Mouse (Mus musculus) liver, postnatal 0 days (tissue): ENCODE data around the gene Sdf4. TPM values are rescaled to one million over a fixed set of nuclear protein-coding genes. Genes with fewer than 3 reads are reported as not detected.
A peak's percentile ranks its signal among the peaks of the same experiment; 100 is the strongest.

ENCODE experiments used
- ATAC-seq: fragments of 200-750 bp; cut with Nextera tagmentation; 2 replicates; pipeline ENCODE4 v1.8.0; 2017; ENCODE audit warnings: mild to moderate bottlenecking, moderate library complexity
- DNase-seq: peaks from one replicate; pipeline ENCODE4 v3.0.0-alpha.2; 2016
- H3K27ac ChIP-seq: fragments of 300-500 bp; sonication (generic); 2 replicates; pipeline ENCODE4 v1.5.1; 2014; ENCODE audit warnings: antibody characterized with exemption, moderate library complexity, mild to moderate bottlenecking, low read depth
- H3K27me3 ChIP-seq: fragments of 300-500 bp; sonication (generic); 2 replicates; pipeline ENCODE4 v1.6.1; 2014; ENCODE audit warnings: low read length, control low read depth, mixed read lengths; ENCODE audit not compliant: insufficient read depth
- H3K36me3 ChIP-seq: fragments of 300-500 bp; sonication (generic); replicated peaks from 2 replicates; pipeline ENCODE4 v1.6.1; 2014; ENCODE audit warnings: mild to moderate bottlenecking, control low read depth, low read length, moderate library complexity, mixed read lengths; ENCODE audit not compliant: insufficient read depth
- H3K4me1 ChIP-seq: fragments of 300-500 bp; sonication (generic); 2 replicates; pipeline ENCODE4 v1.6.1; 2014; ENCODE audit warnings: antibody characterized with exemption, mild to moderate bottlenecking, control low read depth; ENCODE audit not compliant: insufficient read depth
- H3K4me2 ChIP-seq: fragments of 300-500 bp; sonication (generic); 2 replicates; pipeline ENCODE4 v1.6.1; 2014; ENCODE audit warnings: low read depth, mild to moderate bottlenecking, low read length, moderate library complexity, mixed read lengths
- H3K4me3 ChIP-seq: fragments of 300-500 bp; sonication (generic); 2 replicates; pipeline ENCODE4 v1.5.1; 2014; ENCODE audit warnings: low read depth, low read length
- H3K9ac ChIP-seq: fragments of 300-500 bp; sonication (generic); replicated peaks from 2 replicates; pipeline ENCODE4 v1.6.1; 2014; ENCODE audit warnings: mild to moderate bottlenecking, moderate library complexity
- H3K9me3 ChIP-seq: fragments of 300-500 bp; sonication (generic); 2 replicates; pipeline ENCODE4 v1.6.1; 2016; ENCODE audit warnings: mild to moderate bottlenecking, control low read depth, low read length, mixed read lengths
- CTCF ChIP-seq: sonication (generic); IDR thresholded peaks from 2 replicates; pipeline ENCODE4 v1.5.1; 2016; ENCODE audit warnings: antibody characterized with exemption, low read depth
- EP300 ChIP-seq: IDR thresholded peaks from 2 replicates; pipeline ENCODE4 v1.6.1; 2016; ENCODE audit warnings: antibody characterized with exemption, low read depth, mild to moderate bottlenecking
- WGBS: fragments of 180-500 bp; shearing (Covaris S2); extraction: QIAGEN DNeasy Blood & Tissue Kit; methylation state at CpG from one replicate; pipeline ENCODE4 v1.1.7; 2014; ENCODE audit not compliant: insufficient replicate concordance; 5-methylcytosine and 5-hydroxymethylcytosine counted together
- polyA plus RNA-seq: library from polyadenylated mRNA; unstranded; fragments of >200 nt; fragmentation: Nextera tagmentation; extraction: Ambion mirVana; gene quantifications from 2 replicates; pipeline ENCODE4 v1.2.1, GENCODE M21; 2015

Sdf4 gene
- polyA plus RNA-seq, 1 experiment from 2014 or later: 94.2 TPM

DNA sequence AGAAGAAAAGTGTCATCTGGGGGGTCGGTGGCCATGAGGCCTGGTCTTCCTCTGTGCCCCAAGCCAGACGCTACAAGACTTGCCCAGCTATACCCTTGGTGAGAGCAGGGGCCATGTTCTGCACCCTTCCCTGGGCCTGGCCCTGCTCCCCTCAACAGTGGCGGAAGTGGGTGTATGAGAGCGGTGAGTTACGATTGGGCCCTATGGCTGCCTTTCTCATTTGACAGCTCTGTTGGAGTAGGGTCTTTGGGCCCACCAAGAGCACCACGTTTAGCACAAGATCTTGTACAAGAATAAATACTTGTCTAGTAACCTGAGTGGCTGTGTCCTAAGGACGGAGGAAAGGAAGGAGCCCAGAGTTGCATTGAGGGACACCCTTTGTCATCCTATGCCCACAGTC, 35.9 kb downstream of the Sdf4 start:
- H3K4me3 ChIP-seq: no peak overlapping the region
- H3K27ac ChIP-seq: no peak overlapping the region
- no peak for DNase-seq
- no peak overlapping the region for H3K9ac ChIP-seq
- WGBS: 84% methylated on average over 7 of the region's 7 CpGs
- no peaks in the 10 kb centered on the region for H3K9me3 ChIP-seq
- TF ChIP-seq EP300: no peak
- no peak for TF ChIP-seq CTCF
- ATAC-seq: no peak
- H3K36me3 ChIP-seq: 0 out of 2 replicates have a peak, but pooled peaks cover 2% of the 10 kb centered on the region
- H3K4me2 ChIP-seq: no peak overlapping the region
- H3K27me3 ChIP-seq: no peaks in the 10 kb centered on the region
- H3K4me1 ChIP-seq: peaks cover 36% of the 10 kb centered on the region

DNA sequence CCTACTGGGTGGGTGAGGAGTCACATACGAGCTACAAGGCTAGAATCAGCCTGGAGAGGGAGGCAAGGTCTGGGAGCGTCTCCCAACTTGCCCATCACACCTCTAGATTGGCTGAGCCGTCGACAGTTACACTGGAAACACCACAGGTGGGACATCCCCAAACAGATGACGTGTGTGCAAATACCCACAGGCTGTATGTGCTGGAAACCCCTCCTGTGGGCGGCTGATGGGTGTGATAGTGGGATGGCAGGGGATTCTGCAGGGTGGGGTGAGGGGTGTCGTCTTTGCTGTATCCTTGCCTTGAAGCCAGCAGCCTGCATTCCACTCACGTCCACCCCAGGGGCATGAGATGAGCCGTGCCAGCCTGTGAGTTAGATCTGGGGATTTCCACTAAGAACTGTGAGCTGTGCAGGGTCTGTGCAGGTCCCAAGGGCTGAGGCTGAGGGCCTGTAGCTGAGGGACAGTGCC, 38.0 kb downstream of the Sdf4 start:
- H3K4me1 ChIP-seq: peaks cover 36% of the 10 kb centered on the region
- TF ChIP-seq EP300 (no peak), CTCF (no peak)
- H3K4me3 ChIP-seq: peak overlapping the region; percentile 51
- peak overlapping the region; percentile 73 for H3K4me2 ChIP-seq
- ATAC-seq (no peak), DNase-seq (no peak)
- 56% methylated on average over 9 of the region's 9 CpGs for WGBS
- H3K27me3 ChIP-seq: peaks cover 13% of the 10 kb centered on the region
- H3K9me3 ChIP-seq: no peaks in the 10 kb centered on the region
- H3K9ac ChIP-seq: peak overlapping the region; percentile 55
- H3K27ac ChIP-seq: peak overlapping the region; percentile 90; the same call in 1 of the 2 replicates
- H3K36me3 ChIP-seq: 0 out of 2 replicates have a peak, but pooled peaks cover 2% of the 10 kb centered on the region

DNA sequence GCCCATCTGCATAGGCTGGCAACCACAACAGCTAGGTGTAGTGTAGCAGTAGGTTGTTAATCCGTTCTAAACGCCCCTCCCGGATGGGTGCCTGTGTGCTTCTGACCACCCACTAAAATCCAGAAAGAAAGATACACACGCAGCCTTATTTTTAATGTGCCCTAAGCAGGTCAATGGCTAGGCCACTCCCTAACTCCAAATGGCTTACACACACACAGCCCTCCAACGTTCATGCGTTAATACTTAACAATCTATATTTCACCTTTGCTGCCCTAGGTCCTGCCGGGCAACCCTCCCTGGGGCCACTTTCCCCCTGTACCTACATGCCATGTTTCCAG, 38.6 kb downstream of the Sdf4 start:
- Histone ChIP-seq H3K27me3 (peaks cover 19% of the 10 kb centered on the region), H3K27ac (peak overlapping the region; percentile 90), H3K36me3 (0 out of 2 replicates have a peak, but pooled peaks cover 2% of the 10 kb centered on the region), H3K4me2 (peak overlapping the region; percentile 73), H3K4me3 (peak overlapping the region; percentile 51), H3K9ac (peak overlapping the region; percentile 55), H3K4me1 (peaks cover 31% of the 10 kb centered on the region), H3K9me3 (no peaks in the 10 kb centered on the region)
- DNase-seq (no peak), ATAC-seq (peak; percentile 53)
- 14% methylated on average over 7 of the region's 7 CpGs for WGBS
- TF ChIP-seq EP300 (no peak), CTCF (no peak)

DNA sequence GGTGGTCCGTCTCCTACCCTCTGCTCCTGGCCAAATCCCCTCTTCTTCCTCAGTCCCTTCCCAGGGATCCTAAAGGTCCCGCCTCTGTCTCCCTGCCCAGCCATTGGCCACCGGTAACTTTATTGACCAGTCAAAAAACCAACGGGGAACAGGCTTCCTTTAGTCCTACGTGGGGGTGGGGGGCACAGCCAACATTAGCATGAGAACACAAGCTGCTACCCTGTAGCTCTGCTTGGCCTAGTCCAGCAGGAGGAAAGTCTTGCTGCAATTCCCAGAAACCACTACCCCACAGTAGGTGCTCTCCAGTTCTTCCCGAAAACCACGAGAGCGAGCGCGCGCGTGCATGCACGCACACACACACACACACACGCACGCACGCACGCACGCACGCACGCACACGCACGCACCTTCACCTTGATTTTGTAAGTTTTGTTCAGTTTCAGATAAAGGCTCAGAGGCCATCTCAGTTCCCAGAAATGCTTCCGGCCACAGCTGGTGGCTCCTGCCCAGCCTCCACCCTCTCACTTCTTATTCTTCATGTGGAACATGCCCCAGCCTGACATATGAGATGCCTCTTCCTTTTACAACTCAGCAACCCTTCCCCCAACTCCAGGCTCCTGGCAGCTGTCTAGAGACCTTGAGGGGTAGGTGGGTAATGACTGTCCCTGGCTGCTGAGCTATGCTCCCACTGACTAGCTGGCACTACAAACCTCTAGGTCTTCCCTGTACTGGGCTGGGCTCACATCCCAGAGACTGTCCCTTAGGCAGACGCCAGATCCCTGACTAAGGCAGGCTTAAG, 39.1 kb downstream of the Sdf4 start:
- Histone ChIP-seq H3K9ac (peak overlapping the region; percentile 55), H3K27ac (peak overlapping the region; percentile 90), H3K4me2 (peak overlapping the region; percentile 73), H3K9me3 (no peaks in the 10 kb centered on the region), H3K4me3 (peak overlapping the region; percentile 51), H3K4me1 (peaks cover 29% of the 10 kb centered on the region), H3K36me3 (0 out of 2 replicates have a peak, but pooled peaks cover 2% of the 10 kb centered on the region), H3K27me3 (peaks cover 19% of the 10 kb centered on the region)
- DNase-seq (peak; percentile 75), ATAC-seq (peak; percentile 86)
- no peak for TF ChIP-seq CTCF
- 4% methylated on average over 23 of the region's 24 CpGs for WGBS

DNA sequence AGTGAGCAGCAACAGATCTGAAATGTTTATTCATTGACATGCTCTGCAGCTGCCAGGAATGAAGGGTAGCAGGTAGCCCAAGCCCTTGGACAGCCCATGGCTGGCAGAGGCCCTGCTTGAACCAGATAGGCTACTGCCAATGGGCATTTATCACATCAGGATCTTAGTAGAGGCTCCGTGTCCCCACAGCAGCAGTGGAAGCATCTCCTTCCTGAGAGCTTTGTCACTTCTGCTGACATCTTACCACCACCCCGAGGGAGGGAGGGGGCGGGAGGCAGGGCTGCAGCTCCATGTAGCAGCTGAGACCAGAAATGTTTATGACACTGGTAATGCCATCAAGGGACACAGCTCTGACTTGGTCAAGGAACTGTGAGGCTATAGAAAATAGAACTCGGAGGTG, 40.2 kb downstream of the Sdf4 start:
- H3K4me3 ChIP-seq: no peak overlapping the region
- peak overlapping the region; percentile 90 for H3K27ac ChIP-seq
- ATAC-seq (no peak), DNase-seq (no peak)
- H3K9me3 ChIP-seq: no peaks in the 10 kb centered on the region
- peaks cover 19% of the 10 kb centered on the region for H3K27me3 ChIP-seq
- H3K4me1 ChIP-seq: peaks cover 29% of the 10 kb centered on the region
- H3K36me3 ChIP-seq: 0 out of 2 replicates have a peak, but pooled peaks cover 2% of the 10 kb centered on the region
- no peak overlapping the region for H3K4me2 ChIP-seq
- TF ChIP-seq CTCF: no peak
- TF ChIP-seq EP300: no peak
- no peak overlapping the region for H3K9ac ChIP-seq
- 50% methylated on average over 4 of the region's 4 CpGs for WGBS

DNA sequence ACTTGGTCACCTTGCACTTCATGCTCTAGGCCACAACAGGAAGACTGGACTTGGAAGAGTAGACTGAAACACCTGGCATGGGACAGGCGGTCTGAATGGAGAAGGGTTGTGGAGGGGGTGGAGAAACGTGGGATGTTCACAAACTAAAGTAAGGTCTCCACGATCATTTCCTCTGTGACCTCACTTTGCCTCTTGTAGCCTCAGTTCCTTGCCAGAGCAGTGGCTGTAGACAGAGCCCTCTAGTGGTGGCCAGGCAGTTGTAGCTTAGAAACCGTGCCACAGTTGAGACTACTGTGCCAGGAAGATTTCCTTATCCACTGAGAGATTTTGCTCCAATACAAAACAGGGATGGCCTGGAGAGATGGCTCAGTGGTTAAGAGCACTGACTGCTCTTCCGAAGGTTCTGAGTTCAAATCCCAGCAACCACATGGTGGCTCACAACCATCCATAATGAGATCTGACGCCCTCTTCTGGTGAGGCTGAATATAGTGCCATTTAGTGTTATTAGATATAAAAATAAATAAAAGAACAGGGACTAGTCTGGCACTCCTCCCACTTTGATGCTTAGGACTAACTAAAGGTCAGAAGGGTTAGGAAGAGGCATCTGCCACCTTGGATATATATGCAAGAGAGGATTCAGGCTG, 40.9 kb downstream of the Sdf4 start:
- peaks cover 19% of the 10 kb centered on the region for H3K27me3 ChIP-seq
- WGBS: 33% methylated on average over 6 of the region's 6 CpGs

More for the DNA sequence above, 40.9 kb downstream of the Sdf4 start:
- Histone ChIP-seq H3K9me3 (no peaks in the 10 kb centered on the region), H3K4me2 (no peak overlapping the region), H3K4me3 (no peak overlapping the region), H3K27ac (no peak overlapping the region), H3K4me1 (peaks cover 29% of the 10 kb centered on the region), H3K9ac (no peak overlapping the region), H3K36me3 (no peaks in the 10 kb centered on the region)
- peak; percentile 83 for TF ChIP-seq CTCF
- TF ChIP-seq EP300: no peak
- ATAC-seq: no peak
- DNase-seq: peak; percentile 49
